Mouse (Mus musculus): ENCODE measurements at regions not wholly inside any gene's neighbourhood (a gene's known extent, or its start where the extent isn't known, plus 50 kb on each side); places are given as distances from the start of the nearest gene placed in this dataset.

DNA sequence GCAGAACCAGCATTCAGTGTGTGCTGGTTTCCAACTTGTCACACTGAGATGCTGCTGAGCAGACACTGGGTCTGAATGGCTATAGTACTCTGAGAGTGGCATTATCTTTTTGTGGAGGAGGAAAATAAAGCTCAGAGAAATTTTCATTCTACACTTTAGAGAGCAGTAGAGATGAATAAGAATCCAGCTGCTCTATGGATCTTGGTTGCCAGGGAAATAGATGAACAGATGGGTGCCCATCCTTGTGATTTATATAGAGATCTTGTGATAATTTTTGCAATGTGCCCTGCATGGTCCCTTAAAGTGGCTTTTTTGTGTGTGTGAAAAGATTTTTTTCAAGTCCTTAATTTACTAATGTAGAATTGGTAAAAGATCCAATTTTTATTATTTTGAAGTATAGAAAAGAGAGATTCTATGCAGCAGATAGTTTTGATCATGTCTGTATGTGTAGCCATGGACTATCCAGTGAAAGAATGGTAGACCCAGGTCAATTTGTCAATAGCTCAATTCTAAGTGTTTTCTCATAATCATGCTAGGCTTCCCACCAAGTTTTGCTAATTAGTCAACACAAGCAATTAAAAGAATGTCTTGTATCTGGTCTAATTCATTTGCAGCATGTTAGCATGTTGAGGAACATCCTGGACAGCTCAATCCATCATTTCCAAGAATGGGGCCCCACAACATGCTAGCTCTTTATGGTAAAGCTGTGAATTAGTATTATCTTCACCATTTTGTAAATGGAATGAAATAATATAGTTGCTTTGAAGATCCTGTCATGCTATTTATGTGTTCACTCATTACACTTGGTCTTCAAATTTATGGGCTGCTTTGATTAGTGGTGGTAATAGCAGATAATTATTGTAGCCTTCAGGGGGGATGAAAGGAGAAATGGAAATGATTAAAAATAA lies 184.7 kb downstream of the Snx13 start:
- DNase-seq, result no peak

DNA sequence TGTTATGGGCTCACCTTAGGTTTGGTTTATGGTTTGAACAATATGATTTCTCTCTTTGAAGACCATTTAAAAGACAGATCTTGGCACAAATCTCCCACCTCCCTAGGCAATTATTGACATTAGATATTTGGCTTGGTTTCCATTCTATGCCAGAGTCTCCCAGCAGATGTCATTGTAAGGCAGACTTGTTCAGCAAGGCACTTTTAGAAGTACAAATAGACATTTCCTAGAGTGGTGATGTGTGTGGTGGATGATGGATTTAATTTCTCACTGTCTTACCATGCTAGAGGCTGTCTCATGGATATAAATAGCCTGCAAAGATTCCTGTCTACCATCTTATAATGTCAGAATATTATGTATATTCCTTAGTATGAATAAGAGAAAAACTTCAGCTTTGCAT lies 173.4 kb downstream of the Snx13 start:
- DNase-seq, result no peak

DNA sequence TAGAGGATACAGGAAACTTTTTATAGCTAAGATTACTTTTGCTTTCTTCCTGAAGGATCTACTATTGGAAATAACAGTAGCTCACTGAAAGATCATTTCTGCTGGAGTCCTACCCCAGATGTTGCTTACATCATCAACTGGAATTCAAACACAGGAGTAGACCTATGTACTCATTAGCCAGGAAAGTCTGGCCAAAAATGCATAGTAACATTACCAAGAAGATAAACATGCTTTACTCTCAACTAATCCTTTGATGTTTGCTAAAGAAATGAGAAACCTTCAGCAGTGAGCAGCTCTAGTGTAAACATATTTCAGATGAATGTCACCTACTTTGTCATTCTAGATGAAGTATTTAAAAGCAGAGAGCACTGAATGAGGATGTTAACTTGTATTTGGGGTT lies 173.0 kb downstream of the Snx13 start:
- no peak for DNase-seq

DNA sequence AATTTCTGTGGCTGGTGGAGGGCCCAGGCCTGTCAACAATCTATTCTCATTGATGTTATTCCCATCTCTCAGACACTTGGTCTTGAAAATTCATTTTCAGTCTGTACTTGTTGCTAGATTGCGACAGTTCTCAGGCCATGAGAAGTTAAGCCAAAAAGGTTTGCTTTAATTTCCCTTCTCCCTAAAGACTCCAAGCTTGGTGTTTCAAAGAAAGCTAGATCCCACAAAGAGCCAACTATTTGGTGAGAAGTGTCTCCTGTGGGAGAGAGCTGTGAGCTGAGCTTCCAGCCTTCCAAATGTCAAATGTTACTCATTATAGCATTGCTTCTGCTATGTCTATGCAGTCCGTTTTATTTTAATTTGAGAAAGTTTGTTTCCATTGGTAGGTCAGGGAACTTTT lies 169.7 kb downstream of the Snx13 start:
- DNase-seq, result no peak

DNA sequence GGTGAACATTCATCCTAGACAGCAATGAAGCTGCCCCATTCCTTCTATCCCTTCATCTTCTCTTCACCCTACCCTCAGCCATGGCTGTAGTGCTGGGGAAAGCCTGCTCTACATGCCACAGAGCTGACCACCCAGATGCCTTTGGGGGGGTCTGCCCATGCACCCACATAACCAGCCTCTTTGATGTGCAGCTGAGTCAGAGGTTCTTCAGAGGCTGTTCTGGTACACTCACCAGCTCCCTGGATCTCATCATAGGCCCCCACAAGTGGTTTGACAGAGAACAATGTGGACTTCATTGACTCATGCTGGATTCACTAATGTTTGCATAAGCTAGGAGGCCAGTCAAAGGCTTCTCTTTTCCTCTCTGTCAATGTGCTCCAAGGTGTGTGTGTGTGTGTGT lies 162.4 kb downstream of the Snx13 start:
- DNase-seq, result no peak

DNA sequence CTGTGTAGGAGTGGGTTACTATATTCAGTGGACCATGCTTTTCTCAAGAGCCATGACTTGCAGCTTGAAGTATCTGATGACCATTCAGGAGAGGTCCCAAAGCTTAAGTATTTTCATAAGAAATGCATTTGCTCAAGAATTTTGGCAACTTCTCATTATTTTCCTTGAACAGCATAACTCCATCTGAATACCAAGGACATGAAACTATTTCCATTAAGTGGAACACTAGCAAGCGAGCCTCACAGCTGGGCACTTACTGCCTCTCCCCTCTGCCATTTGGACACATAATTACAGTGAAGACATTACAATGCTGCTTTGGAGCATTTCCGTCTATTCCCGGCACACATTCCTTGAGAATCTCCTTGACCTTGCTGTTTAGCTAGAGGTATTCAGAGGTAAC lies 160.6 kb downstream of the Snx13 start:
- DNase-seq, result no peak

DNA sequence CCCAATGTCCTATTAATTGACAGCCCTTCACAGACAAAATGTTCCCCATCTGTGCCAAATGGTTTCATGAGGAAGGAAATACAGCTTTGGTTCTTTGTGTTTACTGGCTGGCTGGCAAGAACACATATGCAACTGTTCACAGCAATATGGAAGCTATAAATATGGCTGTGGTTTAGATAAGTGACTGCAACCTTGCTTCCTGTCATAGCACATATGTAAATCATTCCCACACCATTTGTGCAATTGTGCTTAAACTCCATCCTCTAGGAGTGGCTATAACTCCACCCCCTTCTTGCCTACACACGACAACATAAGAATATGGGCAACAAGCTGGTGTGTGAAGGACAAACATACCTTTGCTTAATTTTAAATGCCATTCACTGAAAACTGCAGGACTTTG lies 156.4 kb downstream of the Snx13 start:
- DNase-seq, result no peak

DNA sequence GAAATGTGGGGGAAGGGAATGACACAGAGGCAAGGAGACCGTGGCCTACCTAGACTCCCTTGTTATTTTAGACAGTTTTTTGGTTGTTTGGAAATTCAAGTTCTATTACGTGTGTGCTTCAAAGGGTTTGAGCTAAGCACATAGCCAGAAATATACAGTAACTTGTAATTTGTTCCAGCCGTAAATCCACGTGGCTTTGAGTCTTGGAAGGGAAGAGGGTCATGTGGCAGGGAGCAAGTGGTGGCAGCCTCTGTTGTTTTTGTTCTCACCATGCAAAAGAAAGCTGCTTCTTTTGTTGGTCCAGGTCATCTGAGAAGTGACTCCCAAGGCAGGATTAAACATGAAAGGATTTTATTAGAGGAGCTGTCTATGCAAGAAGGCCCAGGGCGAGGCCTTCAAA lies 153.1 kb downstream of the Snx13 start:
- DNase-seq, result no peak

Data from cerebellum, postnatal 25 days (tissue).